Mouse (Mus musculus) lung, adult 2 months (tissue): ENCODE results near the gene Afm. TPM values are rescaled to one million over a fixed set of nuclear protein-coding genes. Genes with fewer than 3 reads are reported as not detected.

ENCODE experiments used
- DNase-seq: peaks from one replicate; pipeline ENCODE4 v3.0.0; 2022
- H3K4me1 ChIP-seq: fragments of 200-500 bp; 2 replicates; pipeline ENCODE4 v1.6.1; 2011; ENCODE audit warnings: low read length; ENCODE audit not compliant: control insufficient read depth, insufficient read depth
- H3K4me3 ChIP-seq: fragments of 200-500 bp; replicated peaks from 2 replicates; pipeline ENCODE3; 2011; ENCODE audit warnings: low read depth, mild to moderate bottlenecking, control low read depth, low read length; ENCODE audit errors: extremely low read depth
- CTCF ChIP-seq: fragments of 200-500 bp; IDR thresholded peaks from 2 replicates; pipeline ENCODE4 v1.5.1; 2011; ENCODE audit warnings: mild to moderate bottlenecking, low read length, control low read depth; ENCODE audit not compliant: insufficient read depth
- POLR2A ChIP-seq: fragments of 200-500 bp; IDR thresholded peaks from 2 replicates; pipeline ENCODE4 v1.6.1; 2011; ENCODE audit warnings: low read depth, mild to moderate bottlenecking, control low read depth, low read length, borderline replicate concordance; ENCODE audit errors: extremely low read depth
- WGBS: fragments of 180-500 bp; shearing (Covaris S2); methylation state at CpG from one replicate; pipeline ENCODE4 v1.1.7; 2018; 5-methylcytosine and 5-hydroxymethylcytosine counted together
- polyA plus RNA-seq: library from polyadenylated mRNA; depleted of rRNA; stranded (reverse); fragments of >200 nt; gene quantifications from 2 replicates; pipeline ENCODE4 v1.2.3, GENCODE M21; 2012; rRNA removed

Afm gene
- not detected in 2 replicates for polyA plus RNA-seq

DNA sequence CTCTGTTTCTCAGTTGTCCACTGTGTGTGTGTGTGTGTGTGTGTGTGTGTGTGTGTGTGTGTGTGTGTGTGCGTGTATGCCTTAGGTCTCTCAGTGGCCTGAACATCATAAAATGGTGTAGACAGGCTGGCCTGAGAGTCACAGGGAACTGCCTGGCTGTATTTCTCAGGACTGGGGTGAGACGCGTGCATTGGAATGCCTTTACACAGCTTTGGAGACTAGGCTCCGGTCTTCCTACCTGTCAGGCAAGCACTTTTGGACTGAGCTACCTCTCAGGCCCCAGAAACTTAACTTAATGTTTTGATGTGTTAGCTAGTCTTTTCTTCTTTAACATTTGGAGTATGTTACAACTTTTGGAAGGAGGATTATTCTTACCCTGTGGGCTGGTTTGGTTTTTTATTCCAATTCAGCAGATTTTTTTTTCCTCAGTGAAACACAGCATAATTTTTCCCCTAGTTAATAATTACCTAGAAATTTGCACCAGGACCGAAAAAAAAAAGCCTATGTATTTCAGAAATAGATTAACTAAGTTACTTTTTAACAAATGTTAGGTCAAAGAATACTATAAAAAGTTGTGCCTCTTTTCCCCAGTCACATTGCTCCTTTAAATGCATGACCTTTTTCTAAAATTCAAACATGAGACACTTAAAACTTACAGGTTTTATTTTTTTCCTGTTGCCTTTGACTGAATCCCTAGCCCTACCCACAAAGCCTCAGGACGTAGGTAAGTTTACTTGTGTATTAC lies at the start of gene Afm:
Gene Afm (plus strand): TSS at position 577 of the 745 bp plus-strand sequence.
- TF ChIP-seq POLR2A (no peak), CTCF (no peak)
- DNase-seq, result no peak
- no peaks in the 10 kb centered on the region for H3K4me1 ChIP-seq
- 68% methylated on average over 6 of the region's 6 CpGs for WGBS
- H3K4me3 ChIP-seq, result no peak within 1 kb of the TSS

- TF ChIP-seq CTCF (no peak), POLR2A (no peak)
Measured at GRCm38 (mm10) chr5:90470836-90471235, 47.9 kb upstream of the Afm start.

DNA sequence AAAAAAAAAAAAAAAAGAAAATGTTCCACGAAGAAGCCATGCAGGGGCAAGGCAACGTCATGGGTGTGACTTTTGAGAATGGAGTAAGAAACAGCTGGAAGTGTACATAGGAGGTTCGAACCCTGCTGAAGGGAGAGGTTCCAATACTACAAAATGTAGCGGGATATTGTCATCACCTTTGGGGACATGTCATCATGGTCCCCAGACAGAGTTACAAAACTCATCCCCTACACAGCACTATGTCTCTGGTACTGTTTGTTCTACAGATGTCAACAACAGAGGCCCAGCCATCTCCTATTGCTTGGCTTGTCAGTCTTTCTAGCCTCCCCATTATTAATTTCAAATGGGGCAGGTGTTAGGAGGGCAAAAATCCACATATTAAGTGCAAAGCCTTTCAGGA lies 44.8 kb upstream of the Afm start:
- DNase-seq, result no peak
- no peaks in the 10 kb centered on the region for H3K4me1 ChIP-seq
- no peak overlapping the region for H3K4me3 ChIP-seq
- TF ChIP-seq CTCF, result no peak
- no peak for TF ChIP-seq POLR2A
- 87% methylated on average over 4 of the region's 4 CpGs for WGBS

More at GRCm38 (mm10) chr5:90470836-90471235, 47.9 kb upstream of the Afm start:
- Histone ChIP-seq H3K4me3 (no peak overlapping the region), H3K4me1 (no peaks in the 10 kb centered on the region)
- WGBS, result 66% methylated on average over 3 of the region's 3 CpGs
- no peak for DNase-seq

DNA sequence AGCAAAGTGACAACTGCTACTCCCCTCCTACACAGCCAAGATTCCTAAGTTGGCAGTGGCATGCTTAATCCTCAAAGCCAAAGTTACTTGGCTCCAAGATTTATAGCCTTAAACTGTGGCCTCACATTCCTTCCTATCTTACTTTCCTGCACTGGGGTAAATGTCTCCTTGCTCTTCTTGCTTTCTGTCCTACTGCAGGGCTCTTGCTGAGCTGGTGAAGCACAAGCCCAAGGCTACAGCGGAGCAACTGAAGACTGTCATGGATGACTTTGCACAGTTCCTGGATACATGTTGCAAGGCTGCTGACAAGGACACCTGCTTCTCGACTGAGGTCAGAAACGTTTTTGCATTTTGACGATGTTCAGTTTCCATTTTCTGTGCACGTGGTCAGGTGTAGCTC lies 44.4 kb upstream of the Afm start:
- no peak for DNase-seq
- Histone ChIP-seq H3K4me1 (no peaks in the 10 kb centered on the region), H3K4me3 (no peak overlapping the region)
- TF ChIP-seq POLR2A (no peak), CTCF (no peak)
- WGBS, result 86% methylated on average over 5 of the region's 5 CpGs

DNA sequence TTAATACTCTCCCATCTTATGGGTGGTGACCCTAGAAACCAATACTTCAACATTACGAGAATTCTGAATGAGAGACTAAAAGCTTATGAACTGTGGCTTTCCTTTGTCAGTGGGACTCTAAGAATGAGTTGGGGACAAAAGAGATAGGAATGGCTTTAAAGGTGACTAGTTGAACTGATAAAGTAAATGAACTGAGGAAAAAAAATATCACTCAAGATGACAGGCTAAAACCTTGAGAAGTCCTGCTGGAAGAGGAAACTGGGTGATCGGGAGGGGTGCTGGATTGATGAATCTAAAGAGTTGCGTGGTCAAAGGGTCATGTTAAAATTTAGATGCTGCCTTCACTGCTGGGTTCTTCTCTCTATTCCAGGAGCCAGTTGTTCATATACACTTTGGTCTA lies 42.0 kb upstream of the Afm start:
- DNase-seq, result no peak
- 78% methylated on average over 3 of the region's 3 CpGs for WGBS
- TF ChIP-seq POLR2A (no peak), CTCF (no peak)
- Histone ChIP-seq H3K4me3 (no peak overlapping the region), H3K4me1 (no peaks in the 10 kb centered on the region)

GRCm38 (mm10) chr5:90477308-90478140 lies 41.2 kb upstream of the Afm start:
- Histone ChIP-seq H3K4me3 (no peak overlapping the region), H3K4me1 (no peaks in the 10 kb centered on the region)
- DNase-seq, result no peak
- 47% methylated on average over 7 of the region's 7 CpGs for WGBS
- TF ChIP-seq CTCF, result no peak
- no peak for TF ChIP-seq POLR2A

GRCm38 (mm10) chr5:90478886-90479285 lies 39.8 kb upstream of the Afm start:
- Histone ChIP-seq H3K4me3 (no peak overlapping the region), H3K4me1 (no peaks in the 10 kb centered on the region)
- DNase-seq, result no peak
- 64% methylated on average over 1 of the region's 1 CpGs for WGBS
- TF ChIP-seq CTCF (no peak), POLR2A (no peak)

- TF ChIP-seq POLR2A (no peak), CTCF (no peak)
- Histone ChIP-seq H3K4me3 (no peak overlapping the region), H3K4me1 (no peaks in the 10 kb centered on the region)
- DNase-seq, result no peak
- 80% methylated on average over 7 of the region's 7 CpGs for WGBS
Measured at GRCm38 (mm10) chr5:90485597-90485996, 33.1 kb upstream of the Afm start.

DNA sequence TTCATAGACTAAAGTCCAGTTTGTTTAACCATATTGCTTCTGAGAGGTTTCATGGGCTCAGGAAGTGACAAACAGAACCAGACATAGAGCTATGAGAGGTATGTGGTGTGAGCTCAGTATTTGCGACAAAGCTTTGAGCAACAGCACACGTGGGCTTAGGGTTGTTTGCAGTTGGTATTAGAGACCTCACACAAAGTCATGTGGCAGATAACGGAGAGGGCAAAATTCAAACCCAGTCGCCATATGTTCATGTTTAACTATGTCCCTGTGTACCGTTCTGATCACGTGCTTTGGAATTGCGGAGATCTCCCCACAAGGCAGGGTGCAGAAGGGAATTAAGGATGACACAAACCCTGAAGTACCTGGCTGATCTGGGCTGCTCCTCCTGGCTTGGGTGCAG lies 30.4 kb upstream of the Afm start:
- 76% methylated on average over 7 of the region's 7 CpGs for WGBS
- Histone ChIP-seq H3K4me1 (no peaks in the 10 kb centered on the region), H3K4me3 (no peak overlapping the region)
- no peak for DNase-seq
- no peak for TF ChIP-seq CTCF
- no peak for TF ChIP-seq POLR2A

DNA sequence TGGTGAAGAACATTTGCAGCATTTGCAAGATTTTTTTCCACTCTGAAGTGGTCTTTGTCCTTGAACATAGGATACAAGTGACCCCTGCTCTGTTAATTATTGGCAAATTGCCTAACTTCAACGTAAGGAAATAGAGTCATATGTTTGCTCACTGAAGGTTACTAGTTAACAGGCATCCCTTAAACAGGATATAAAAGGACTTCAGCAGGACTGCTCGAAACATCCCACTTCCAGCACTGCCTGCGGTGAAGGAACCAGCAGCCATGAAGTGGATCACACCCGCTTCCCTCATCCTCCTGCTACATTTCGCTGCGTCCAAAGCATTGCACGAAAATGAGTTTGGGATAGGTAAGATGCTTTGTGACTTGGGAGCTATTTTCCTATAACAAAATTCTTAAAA lies 28.2 kb upstream of the Afm start, which contains the start of gene Afp:
Gene Afp (plus strand): TSS at position 220 of the 400 bp plus-strand sequence.
- no peak for TF ChIP-seq CTCF
- TF ChIP-seq POLR2A, result no peak
- no peaks in the 10 kb centered on the region for H3K4me1 ChIP-seq
- DNase-seq, result no peak
- H3K4me3 ChIP-seq, result no peak within 1 kb of the TSS
- 66% methylated on average over 7 of the region's 7 CpGs for WGBS
